Mouse (Mus musculus): ENCODE results near the gene Smim14. TPM values are rescaled to one million over a fixed set of nuclear protein-coding genes. Genes with fewer than 3 reads are reported as not detected.
A peak's percentile ranks its signal among the peaks of the same experiment; 100 is the strongest.

The Smim14 gene
- polyA plus RNA-seq, 1 experiment from 2014 or later: 199 TPM

- Histone ChIP-seq H3K9ac (ENCODE audit: low read length) (peak within 1 kb of the TSS; percentile 77), H3K36me3 (ENCODE audit: control insufficient read depth, insufficient read depth, low read length) (no peaks in the 10 kb centered on the region), H3K9me3 (replicated peaks; ENCODE audit: control insufficient read depth, low read length) (no peaks in the 10 kb centered on the region), H3K4me1 (ENCODE audit: control insufficient read depth, insufficient read depth, low read length) (peaks cover 4% of the 10 kb centered on the region), H3K4me3 (ENCODE audit: low read depth, low read length) (peak within 1 kb of the TSS; percentile 72), H3K4me2 (ENCODE audit: low read length) (peak within 1 kb of the TSS; percentile 63), H3K27me3 (replicated peaks; ENCODE audit: control insufficient read depth, insufficient read depth, low read length) (no peaks in the 10 kb centered on the region), H3K27ac (ENCODE audit: low read depth, low read length) (peak within 1 kb of the TSS; percentile 70)
- ATAC-seq (peak; percentile 98), DNase-seq (ENCODE audit: low spot score) (peak; percentile 99)
- WGBS: under 1% methylated on average over 51 of the region's 51 CpGs
These were observed 101.0 kb downstream of the Smim14 start, which contains the start of gene Ugdh for GRCm38 (mm10) chr5:65435806-65436561. Ugdh (minus strand) TSS chr5:65435949.

- ATAC-seq: no peak; the same call in 1 of the 2 replicates
- H3K36me3 ChIP-seq (ENCODE audit: control insufficient read depth, insufficient read depth, low read length): no peaks in the 10 kb centered on the region
- no peaks in the 10 kb centered on the region for H3K27me3 ChIP-seq (replicated peaks; ENCODE audit: control insufficient read depth, insufficient read depth, low read length)
- H3K27ac ChIP-seq (ENCODE audit: low read depth, low read length): peak overlapping the region; percentile 70
- H3K4me2 ChIP-seq (ENCODE audit: low read length): peak overlapping the region; percentile 63
- peak overlapping the region; percentile 72 for H3K4me3 ChIP-seq (ENCODE audit: low read depth, low read length)
- no peaks in the 10 kb centered on the region for H3K9me3 ChIP-seq (replicated peaks; ENCODE audit: control insufficient read depth, low read length)
- H3K9ac ChIP-seq (ENCODE audit: low read length): peak overlapping the region; percentile 77
- H3K4me1 ChIP-seq (ENCODE audit: control insufficient read depth, insufficient read depth, low read length): peaks cover 4% of the 10 kb centered on the region
- WGBS: under 1% methylated on average over 41 of the region's 47 CpGs
- DNase-seq (ENCODE audit: low spot score): no peak
These were observed 101.6 kb downstream of the Smim14 start for GRCm38 (mm10) chr5:65435363-65435805.

GRCm38 (mm10) chr5:65434471-65435362 lies 102.3 kb downstream of the Smim14 start:
- Histone ChIP-seq H3K9me3 (replicated peaks; ENCODE audit: control insufficient read depth, low read length) (no peaks in the 10 kb centered on the region), H3K27ac (ENCODE audit: low read depth, low read length) (peak overlapping the region; percentile 70), H3K4me3 (ENCODE audit: low read depth, low read length) (peak overlapping the region; percentile 72), H3K9ac (ENCODE audit: low read length) (peak overlapping the region; percentile 77), H3K4me1 (ENCODE audit: control insufficient read depth, insufficient read depth, low read length) (peaks cover 4% of the 10 kb centered on the region), H3K27me3 (replicated peaks; ENCODE audit: control insufficient read depth, insufficient read depth, low read length) (no peaks in the 10 kb centered on the region), H3K4me2 (ENCODE audit: low read length) (peak overlapping the region; percentile 63), H3K36me3 (ENCODE audit: control insufficient read depth, insufficient read depth, low read length) (no peaks in the 10 kb centered on the region)
- 3% methylated on average over 15 of the region's 15 CpGs for WGBS
- DNase-seq (ENCODE audit: low spot score) (peak; percentile 47), ATAC-seq (peak; percentile 8; the same call in 1 of the 2 replicates)

GRCm38 (mm10) chr5:65429441-65429840 lies 107.5 kb downstream of the Smim14 start:
- no peak for ATAC-seq
- H3K36me3 ChIP-seq (ENCODE audit: control insufficient read depth, insufficient read depth, low read length): peaks cover 28% of the 10 kb centered on the region
- H3K4me2 ChIP-seq (ENCODE audit: low read length): no peak overlapping the region
- no peak overlapping the region for H3K9ac ChIP-seq (ENCODE audit: low read length)
- H3K9me3 ChIP-seq (replicated peaks; ENCODE audit: control insufficient read depth, low read length): no peaks in the 10 kb centered on the region
- peaks cover 4% of the 10 kb centered on the region for H3K4me1 ChIP-seq (ENCODE audit: control insufficient read depth, insufficient read depth, low read length)
- no peak overlapping the region for H3K27ac ChIP-seq (ENCODE audit: low read depth, low read length)
- no peak overlapping the region for H3K4me3 ChIP-seq (ENCODE audit: low read depth, low read length)
- no peak for DNase-seq (ENCODE audit: low spot score)
- no peaks in the 10 kb centered on the region for H3K27me3 ChIP-seq (replicated peaks; ENCODE audit: control insufficient read depth, insufficient read depth, low read length)
- 94% methylated on average over 5 of the region's 5 CpGs for WGBS

GRCm38 (mm10) chr5:65428321-65428720 lies 108.7 kb downstream of the Smim14 start:
- no peak overlapping the region for H3K9ac ChIP-seq (ENCODE audit: low read length)
- H3K4me2 ChIP-seq (ENCODE audit: low read length): no peak overlapping the region
- DNase-seq (ENCODE audit: low spot score) (no peak), ATAC-seq (no peak)
- WGBS: 27% methylated on average over 4 of the region's 4 CpGs
- H3K36me3 ChIP-seq (ENCODE audit: control insufficient read depth, insufficient read depth, low read length): peaks cover 38% of the 10 kb centered on the region
- H3K4me3 ChIP-seq (ENCODE audit: low read depth, low read length): no peak overlapping the region
- H3K4me1 ChIP-seq (ENCODE audit: control insufficient read depth, insufficient read depth, low read length): no peaks in the 10 kb centered on the region
- H3K27ac ChIP-seq (ENCODE audit: low read depth, low read length): no peak overlapping the region
- H3K27me3 ChIP-seq (replicated peaks; ENCODE audit: control insufficient read depth, insufficient read depth, low read length): no peaks in the 10 kb centered on the region
- H3K9me3 ChIP-seq (replicated peaks; ENCODE audit: control insufficient read depth, low read length): no peaks in the 10 kb centered on the region

- no peaks in the 10 kb centered on the region for H3K4me1 ChIP-seq (ENCODE audit: control insufficient read depth, insufficient read depth, low read length)
- DNase-seq (ENCODE audit: low spot score): no peak
- 91% methylated on average over 5 of the region's 5 CpGs for WGBS
- ATAC-seq: no peak
- H3K4me3 ChIP-seq (ENCODE audit: low read depth, low read length): no peak overlapping the region
- H3K9ac ChIP-seq (ENCODE audit: low read length): no peak overlapping the region
- no peaks in the 10 kb centered on the region for H3K9me3 ChIP-seq (replicated peaks; ENCODE audit: control insufficient read depth, low read length)
- peaks cover 68% of the 10 kb centered on the region for H3K36me3 ChIP-seq (ENCODE audit: control insufficient read depth, insufficient read depth, low read length)
- no peaks in the 10 kb centered on the region for H3K27me3 ChIP-seq (replicated peaks; ENCODE audit: control insufficient read depth, insufficient read depth, low read length)
- H3K27ac ChIP-seq (ENCODE audit: low read depth, low read length): no peak overlapping the region
- H3K4me2 ChIP-seq (ENCODE audit: low read length): no peak overlapping the region
These were observed 111.7 kb downstream of the Smim14 start for GRCm38 (mm10) chr5:65425251-65425650.

GRCm38 (mm10) chr5:65424215-65424614 lies 112.8 kb downstream of the Smim14 start:
- ATAC-seq: no peak
- WGBS: 90% methylated on average over 6 of the region's 6 CpGs
- no peaks in the 10 kb centered on the region for H3K9me3 ChIP-seq (replicated peaks; ENCODE audit: control insufficient read depth, low read length)

GRCm38 (mm10) chr5:65422803-65423202 lies 114.2 kb downstream of the Smim14 start:
- no peaks in the 10 kb centered on the region for H3K27me3 ChIP-seq (replicated peaks; ENCODE audit: control insufficient read depth, insufficient read depth, low read length)
- H3K4me3 ChIP-seq (ENCODE audit: low read depth, low read length): no peak overlapping the region
- no peak overlapping the region for H3K27ac ChIP-seq (ENCODE audit: low read depth, low read length)
- H3K4me2 ChIP-seq (ENCODE audit: low read length): no peak overlapping the region
- no peak for ATAC-seq
- no peaks in the 10 kb centered on the region for H3K9me3 ChIP-seq (replicated peaks; ENCODE audit: control insufficient read depth, low read length)
- no peaks in the 10 kb centered on the region for H3K4me1 ChIP-seq (ENCODE audit: control insufficient read depth, insufficient read depth, low read length)
- peaks cover 80% of the 10 kb centered on the region for H3K36me3 ChIP-seq (ENCODE audit: control insufficient read depth, insufficient read depth, low read length)
- 94% methylated on average over 8 of the region's 8 CpGs for WGBS
- DNase-seq (ENCODE audit: low spot score): no peak
- no peak overlapping the region for H3K9ac ChIP-seq (ENCODE audit: low read length)

More at GRCm38 (mm10) chr5:65424215-65424614, 112.8 kb downstream of the Smim14 start:
- H3K9ac ChIP-seq (ENCODE audit: low read length): no peak overlapping the region
- no peak overlapping the region for H3K4me3 ChIP-seq (ENCODE audit: low read depth, low read length)
- peaks cover 75% of the 10 kb centered on the region for H3K36me3 ChIP-seq (ENCODE audit: control insufficient read depth, insufficient read depth, low read length)
- H3K27ac ChIP-seq (ENCODE audit: low read depth, low read length): no peak overlapping the region
- H3K4me1 ChIP-seq (ENCODE audit: control insufficient read depth, insufficient read depth, low read length): no peaks in the 10 kb centered on the region
- H3K27me3 ChIP-seq (replicated peaks; ENCODE audit: control insufficient read depth, insufficient read depth, low read length): no peaks in the 10 kb centered on the region
- no peak overlapping the region for H3K4me2 ChIP-seq (ENCODE audit: low read length)
- DNase-seq (ENCODE audit: low spot score): no peak
